Mouse (Mus musculus): ENCODE results near the gene Irak3. TPM values are rescaled to one million over a fixed set of nuclear protein-coding genes. Genes with fewer than 3 reads are reported as not detected.
"Not testable (repeated sequence)": the region's sequence is repeated elsewhere in the genome, so short reads cannot be mapped to it uniquely, and the experiment has no call there.

Irak3 gene
- total RNA-seq (2021) = 1 to 10 TPM; 2.0 to 2.2 TPM
- long read RNA-seq, experiment 1 = 0 reads
- long read RNA-seq, experiment 2 = 0 reads

- DNase-seq (ENCODE audit: low spot score in 2 of 2) = peak; percentile 56 to 70
Observed at GRCm38 (mm10) chr10:120201961-120202402, at the start of gene Irak3. Gene Irak3 (minus strand): TSS chr10:120202130.

GRCm38 (mm10) chr10:120250911-120251683 lies 49.2 kb upstream of the Irak3 start:
- DNase-seq (ENCODE audit: low spot score in 2 of 2) = no peak

GRCm38 (mm10) chr10:120246994-120247750 lies 45.2 kb upstream of the Irak3 start:
- no peak for DNase-seq (ENCODE audit: low spot score in 2 of 2)

GRCm38 (mm10) chr10:120245681-120246080 lies 43.8 kb upstream of the Irak3 start:
- no peak for DNase-seq (ENCODE audit: low spot score in 2 of 2)

- no peak for DNase-seq (ENCODE audit: low spot score in 2 of 2)
Observed at GRCm38 (mm10) chr10:120242421-120242820, 40.5 kb upstream of the Irak3 start.

GRCm38 (mm10) chr10:120239476-120239875 lies 37.5 kb upstream of the Irak3 start:
- no peak for DNase-seq (ENCODE audit: low spot score in 2 of 2)

- DNase-seq (ENCODE audit: low spot score in 2 of 2) = no peak
Observed at GRCm38 (mm10) chr10:120238241-120238640, 36.3 kb upstream of the Irak3 start.

- no peak for DNase-seq (ENCODE audit: low spot score in 2 of 2)
Observed at GRCm38 (mm10) chr10:120236855-120237254, 34.9 kb upstream of the Irak3 start.

GRCm38 (mm10) chr10:120233655-120234367 lies 31.9 kb upstream of the Irak3 start:
- DNase-seq (ENCODE audit: low spot score in 2 of 2) = peak in 1 of 2 experiments; percentile 14

GRCm38 (mm10) chr10:120231718-120232117 lies 29.8 kb upstream of the Irak3 start:
- peak in 1 of 2 experiments; percentile 21 for DNase-seq (ENCODE audit: low spot score in 2 of 2)

GRCm38 (mm10) chr10:120226871-120227661 lies 25.1 kb upstream of the Irak3 start, which contains the start of gene Llph:
Gene Llph (plus strand): TSS chr10:120227070.
- peak; percentile 51 to 70 for DNase-seq (ENCODE audit: low spot score in 2 of 2)

- DNase-seq (ENCODE audit: low spot score in 2 of 2) = no peak
Observed at GRCm38 (mm10) chr10:120220776-120221175, 18.8 kb upstream of the Irak3 start.

GRCm38 (mm10) chr10:120219578-120220359 lies 17.8 kb upstream of the Irak3 start:
- no peak for DNase-seq (ENCODE audit: low spot score in 2 of 2)

GRCm38 (mm10) chr10:120218996-120219395 lies 17.1 kb upstream of the Irak3 start:
- no peak for DNase-seq (ENCODE audit: low spot score in 2 of 2)

GRCm38 (mm10) chr10:120217099-120217498 lies 15.2 kb upstream of the Irak3 start:
- DNase-seq (ENCODE audit: low spot score in 2 of 2) = not testable (repeated sequence)

- DNase-seq (ENCODE audit: low spot score in 2 of 2) = no peak
Observed at GRCm38 (mm10) chr10:120210096-120210495, 8.2 kb upstream of the Irak3 start.

- DNase-seq (ENCODE audit: low spot score in 2 of 2) = no peak
Observed at GRCm38 (mm10) chr10:120209539-120209925, 7.6 kb upstream of the Irak3 start.

- peak; percentile 80 to 81 for DNase-seq (ENCODE audit: low spot score in 2 of 2)
Observed at GRCm38 (mm10) chr10:120208575-120209538, 6.9 kb upstream of the Irak3 start.

- DNase-seq (ENCODE audit: low spot score in 2 of 2) = no peak
Observed at GRCm38 (mm10) chr10:120208015-120208414, 6.1 kb upstream of the Irak3 start.
